Mouse (Mus musculus): ENCODE measurements at regions not wholly inside any gene's neighbourhood (a gene's known extent, or its start where the extent isn't known, plus 50 kb on each side); places are given as distances from the start of the nearest gene placed in this dataset.
"Not testable (repeated sequence)": the region's sequence is repeated elsewhere in the genome, so short reads cannot be mapped to it uniquely, and the experiment has no call there.

DNA sequence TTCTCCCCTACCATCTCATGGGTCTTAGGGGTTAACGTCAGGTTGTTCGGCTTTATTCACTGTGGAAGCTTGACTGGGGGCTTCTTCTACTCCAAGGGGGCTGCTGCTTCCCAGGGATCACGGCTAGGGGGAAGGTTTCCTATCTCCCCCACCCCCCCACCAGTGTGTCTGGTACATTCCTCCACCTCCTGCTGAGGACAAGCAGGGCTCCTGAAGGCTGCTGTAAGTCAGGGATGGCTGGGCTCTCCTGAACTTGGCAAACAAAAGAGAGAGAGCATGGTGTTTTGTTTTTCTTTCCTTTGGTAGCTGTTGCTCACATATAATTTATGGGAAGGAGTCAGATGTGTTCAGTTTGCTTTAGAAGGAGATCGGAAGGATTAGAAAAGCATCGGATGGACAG is 54.7 kb upstream of the Commd3 start:
- no peak for DNase-seq

DNA sequence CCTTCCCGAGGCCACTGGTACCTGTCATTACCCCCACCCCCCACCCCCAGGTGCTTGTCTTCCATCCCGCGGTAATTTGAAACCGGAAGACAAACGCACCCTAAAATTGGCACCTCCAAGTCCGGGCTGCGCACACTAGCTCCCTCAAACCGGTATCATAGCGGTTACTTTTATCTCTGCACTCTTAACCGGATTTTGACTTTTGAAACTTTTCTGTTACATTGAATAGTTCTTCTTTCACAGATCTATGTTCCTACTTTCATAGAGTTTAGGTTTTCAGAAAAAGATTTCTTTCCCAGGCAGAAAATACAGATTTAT is 62.4 kb upstream of the Commd3 start:
- DNase-seq: no peak

DNA sequence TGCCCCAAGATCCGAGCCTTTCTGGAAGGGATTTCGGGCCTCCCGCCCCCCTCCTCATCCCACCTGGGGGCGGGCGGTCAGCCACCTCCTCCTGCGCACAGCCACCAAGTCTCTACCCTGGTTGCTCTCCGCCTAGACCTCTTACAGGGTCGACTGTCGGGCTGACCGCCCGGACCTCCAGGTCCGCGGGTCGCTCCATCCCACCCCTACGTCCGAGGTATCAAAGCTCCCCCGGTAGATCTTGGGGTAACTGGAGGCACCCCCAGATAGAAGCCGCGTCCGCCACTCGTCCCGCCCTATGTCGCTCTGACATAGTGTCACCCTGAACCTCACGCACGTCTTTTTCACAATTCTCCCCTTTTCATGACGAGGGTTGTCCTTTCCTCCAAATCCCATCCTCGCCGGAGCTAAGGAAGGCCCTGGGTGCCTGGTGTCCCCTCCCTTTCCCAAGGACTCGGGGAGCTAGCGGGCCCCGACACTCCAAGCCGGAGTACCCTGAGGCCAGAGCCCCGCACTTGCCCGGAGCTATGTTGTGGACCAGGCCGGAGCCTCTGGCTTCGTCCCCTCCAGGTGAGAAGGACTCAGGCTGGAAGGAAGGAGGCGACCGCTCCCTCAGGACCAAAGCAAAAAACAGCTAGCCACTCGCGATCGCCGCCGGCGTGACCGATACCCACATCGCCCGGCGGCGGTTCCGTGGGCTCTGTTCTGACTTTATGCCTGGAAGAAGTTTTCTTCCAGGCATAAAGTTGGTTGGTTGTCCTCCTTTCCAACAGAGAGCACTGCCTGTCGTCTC is 62.9 kb upstream of the Commd3 start:
- DNase-seq: peak; percentile 4 to 5

DNA sequence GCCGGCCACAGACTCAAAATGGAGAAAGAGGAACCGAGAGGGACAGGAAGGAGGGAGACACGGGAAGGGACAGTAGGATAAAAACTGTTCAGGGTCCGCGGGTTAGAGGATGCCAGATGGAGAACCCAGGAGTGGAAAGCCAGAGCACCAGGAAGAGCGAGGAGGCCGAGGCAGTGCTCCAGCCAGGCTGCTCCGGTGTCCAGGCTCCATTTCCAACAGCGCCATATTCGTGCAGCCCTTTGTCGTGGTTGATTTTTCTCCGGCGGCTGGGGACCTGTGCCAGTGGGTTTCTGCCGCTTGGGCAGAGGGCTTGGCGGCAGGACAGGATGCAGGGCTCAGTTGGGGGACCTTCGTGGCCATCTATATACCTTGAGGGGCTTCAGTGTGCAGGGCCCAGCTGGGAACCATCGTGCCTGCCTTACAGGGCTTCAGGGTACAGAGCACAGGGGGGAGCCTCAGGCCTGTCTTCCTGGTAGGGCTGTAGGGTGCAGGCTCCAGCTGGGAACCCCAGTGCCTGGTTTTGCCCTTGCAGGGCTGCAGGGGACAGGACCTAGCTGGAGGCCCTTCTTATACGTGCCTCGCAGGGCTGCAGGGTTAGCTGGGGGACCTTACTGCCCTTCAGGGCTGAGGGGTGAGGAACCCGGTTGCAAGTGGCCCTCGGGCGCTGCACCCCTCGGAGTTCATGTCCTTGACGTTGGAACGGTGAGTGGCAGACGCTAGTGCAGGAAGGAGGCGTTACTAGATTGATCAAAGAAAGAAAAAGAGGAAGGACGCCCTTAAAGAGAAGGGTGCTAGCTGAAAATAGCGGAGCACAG is 63.7 kb upstream of the Commd3 start:
- peak; percentile 15 to 24 for DNase-seq

DNA sequence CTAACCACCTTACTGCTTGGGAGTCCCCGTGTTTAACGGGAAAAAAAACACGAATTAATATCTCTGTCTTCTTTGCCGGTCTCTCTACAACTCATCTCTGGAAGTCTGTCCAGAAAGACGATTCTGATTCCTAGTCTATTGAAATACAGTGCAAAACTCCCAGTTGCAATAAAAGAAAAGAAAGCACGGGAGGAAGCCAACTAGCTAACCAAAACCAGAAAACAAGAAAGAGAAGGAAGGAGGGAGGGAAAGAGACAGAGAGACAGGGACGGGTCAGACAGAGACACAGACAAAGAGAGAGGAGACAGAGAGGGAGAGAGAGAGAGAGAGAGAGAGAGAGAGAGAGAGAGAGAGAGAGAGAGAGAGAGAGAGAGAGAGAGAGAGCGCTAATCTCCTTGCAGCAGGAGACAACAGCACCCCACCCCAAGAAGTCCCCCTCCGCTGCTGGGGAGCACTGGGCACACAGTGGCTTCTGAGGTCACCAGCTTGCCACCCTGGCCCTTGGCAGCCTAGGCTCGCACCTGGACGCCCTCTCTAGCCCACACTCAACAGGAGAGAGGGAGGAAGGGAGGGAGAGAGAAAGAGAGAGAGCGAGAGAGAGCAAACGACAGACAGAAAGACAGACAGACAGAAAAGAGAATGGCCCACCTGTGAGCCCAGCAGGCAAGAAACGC is 64.5 kb upstream of the Commd3 start:
- DNase-seq: peak in 1 of 2 experiments; percentile 1

GRCm38 (mm10) chr2:18607088-18607487 is 65.1 kb upstream of the Commd3 start:
- no peak for DNase-seq

DNA sequence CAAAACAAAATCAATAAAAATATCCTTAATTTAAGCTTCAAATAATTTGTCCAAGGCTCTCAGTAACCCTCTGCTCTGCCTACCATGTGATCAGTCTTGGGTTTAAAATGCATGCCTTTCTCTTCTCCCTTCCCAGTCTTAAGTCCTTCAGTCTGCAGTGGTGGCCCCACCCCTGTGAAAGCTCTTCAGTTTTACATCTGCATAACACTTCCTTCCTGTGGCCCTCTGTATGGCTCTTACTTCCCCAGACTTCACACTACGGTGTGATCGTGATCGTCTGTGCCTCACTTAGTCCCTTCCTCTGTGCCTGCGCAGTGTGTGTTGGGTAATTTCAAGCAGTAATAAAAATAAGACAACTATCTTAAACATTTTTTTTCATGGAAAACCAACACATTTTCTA is 80.0 kb upstream of the Commd3 start:
- no peak for DNase-seq

GRCm38 (mm10) chr2:18588232-18588631 is 84.0 kb upstream of the Commd3 start:
- DNase-seq: no peak

- peak; percentile 4 to 5 for DNase-seq
These were observed 84.4 kb upstream of the Commd3 start for GRCm38 (mm10) chr2:18587746-18588231.

DNA sequence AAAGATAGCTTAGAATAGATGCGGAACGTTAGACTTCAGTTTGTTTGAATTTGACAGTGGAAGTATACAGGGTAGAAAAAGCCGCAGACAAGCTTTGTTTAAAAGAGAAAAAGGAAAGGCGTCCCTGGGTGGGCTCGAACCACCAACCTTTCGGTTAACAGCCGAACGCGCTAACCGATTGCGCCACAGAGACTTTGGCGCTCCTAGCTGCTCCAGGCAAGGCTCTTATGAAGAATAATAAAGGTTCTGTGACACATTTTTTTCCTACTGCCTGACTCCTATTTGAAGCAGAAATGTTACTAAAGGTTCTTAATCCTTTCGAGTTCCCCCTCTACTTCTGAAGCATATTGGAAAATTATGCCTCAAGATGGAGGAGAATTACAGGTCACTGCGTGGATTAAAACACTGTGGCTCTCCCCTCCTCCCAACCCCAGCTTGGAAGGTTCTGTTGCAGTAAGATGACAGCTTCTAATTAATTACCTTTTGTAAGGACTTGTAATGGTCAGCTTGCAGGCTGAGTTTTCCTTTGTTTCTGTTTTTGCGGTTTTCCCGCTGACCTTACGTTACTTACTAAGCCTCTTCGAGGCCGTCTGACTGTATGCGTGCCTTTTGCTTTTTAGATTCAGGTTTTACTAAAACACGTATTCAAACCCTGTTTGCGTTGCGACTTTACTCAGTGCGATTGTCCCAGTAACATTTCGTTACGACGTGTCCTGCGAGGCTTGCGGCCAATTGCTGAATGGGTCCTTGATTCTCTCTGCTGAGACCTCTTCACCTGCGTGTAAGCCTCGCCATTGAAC is 85.1 kb upstream of the Commd3 start:
- peak; percentile 75 to 82 for DNase-seq

DNA sequence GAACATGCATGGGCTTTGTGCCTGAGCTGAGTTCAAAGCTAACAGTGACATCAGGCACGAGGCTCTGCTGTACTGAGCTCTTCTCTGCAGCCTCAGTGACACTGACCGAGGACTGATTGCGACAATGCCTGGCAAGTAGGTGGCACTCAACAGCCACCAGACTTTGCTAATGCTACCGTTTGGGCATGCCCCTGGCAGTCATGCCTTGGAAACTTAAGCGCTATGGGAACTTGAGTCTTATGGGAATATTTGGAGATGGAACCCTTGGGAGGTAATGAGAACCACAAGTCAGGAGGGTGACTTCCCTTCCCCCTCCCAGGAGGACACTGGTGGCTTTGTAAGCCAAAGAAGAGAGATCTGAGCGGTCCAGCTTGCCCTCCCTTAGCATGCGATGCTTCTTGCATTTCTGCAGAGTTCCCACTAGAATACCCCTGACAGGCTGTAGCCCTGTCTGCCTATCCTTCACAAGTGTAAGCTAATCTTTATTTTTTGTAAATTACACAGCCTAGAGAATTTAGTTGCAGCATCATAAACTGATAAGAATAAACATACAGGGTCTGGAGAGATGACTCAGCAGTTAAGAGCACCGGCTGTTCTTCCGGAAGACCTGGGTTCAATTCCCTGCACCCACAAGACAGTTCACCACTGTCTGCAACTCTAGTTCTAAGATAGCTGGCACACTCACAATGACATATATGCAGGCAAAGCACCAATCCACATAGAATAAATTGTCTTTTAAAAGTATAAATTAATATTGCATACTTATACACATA is 86.4 kb upstream of the Commd3 start:
- DNase-seq: no peak

DNA sequence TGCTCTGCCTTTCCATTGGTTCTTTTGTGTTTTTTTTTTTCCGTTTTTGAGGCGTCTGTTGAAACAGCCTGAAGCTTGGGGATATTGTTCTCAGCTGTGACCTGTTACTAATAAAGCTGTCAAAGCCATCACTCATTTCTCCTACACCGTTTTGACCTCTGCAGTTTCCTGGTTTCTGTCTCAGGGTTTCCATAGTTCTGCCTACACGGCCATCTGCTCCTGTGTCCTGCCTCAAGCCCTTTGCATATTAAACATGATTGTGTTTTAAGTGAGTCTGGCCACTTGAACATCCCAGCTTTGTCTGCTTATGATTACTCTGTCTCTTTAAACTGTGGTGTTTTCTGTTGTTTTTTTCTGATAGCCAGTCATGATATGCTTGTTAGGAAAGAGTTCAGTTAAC is 114.1 kb upstream of the Commd3 start:
- no peak for DNase-seq

- DNase-seq: no peak
These were observed 124.1 kb upstream of the Commd3 start for GRCm38 (mm10) chr2:18547964-18548643.

DNA sequence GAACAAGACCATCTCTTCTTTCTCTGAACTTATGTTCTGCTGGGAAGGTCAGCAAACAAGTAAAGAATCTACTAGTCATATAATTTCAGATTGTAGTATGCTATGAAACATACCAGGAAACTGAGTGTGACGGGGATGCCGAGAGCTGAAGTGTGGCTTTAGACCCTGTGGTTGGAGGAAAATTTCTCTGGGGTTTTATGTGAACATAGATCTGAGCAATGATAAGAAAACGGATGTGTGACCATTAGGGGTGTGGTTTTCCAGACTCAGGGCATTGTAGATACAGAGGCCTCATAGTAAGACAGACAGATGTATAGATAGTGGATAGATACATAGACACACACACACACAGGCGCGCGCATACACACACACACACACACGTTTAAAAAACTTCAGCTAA is 131.8 kb upstream of the Dnajc1 start:
- no peak for DNase-seq

- DNase-seq: no peak
These were observed 131.3 kb upstream of the Dnajc1 start for GRCm38 (mm10) chr2:18523911-18524310.

DNA sequence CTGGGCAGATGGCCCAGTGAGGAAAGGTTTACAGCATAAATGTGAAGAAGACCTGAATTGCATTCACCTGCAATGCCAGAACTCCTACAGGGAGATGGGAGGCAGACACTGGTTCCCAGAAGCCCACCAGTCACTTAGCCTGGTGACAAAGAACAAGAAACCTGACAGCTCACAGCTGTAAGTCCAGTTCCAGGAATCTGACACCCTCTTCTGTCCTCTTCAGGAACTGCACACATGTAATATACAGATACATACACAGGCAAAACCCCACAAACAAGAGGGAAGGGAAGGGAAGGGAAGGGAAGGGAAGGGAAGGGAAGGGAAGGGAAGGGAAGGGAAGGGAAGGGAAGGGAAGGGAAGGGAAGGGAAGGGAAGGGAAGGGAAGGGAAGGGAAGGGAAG is 120.8 kb upstream of the Dnajc1 start:
- no peak for DNase-seq

DNA sequence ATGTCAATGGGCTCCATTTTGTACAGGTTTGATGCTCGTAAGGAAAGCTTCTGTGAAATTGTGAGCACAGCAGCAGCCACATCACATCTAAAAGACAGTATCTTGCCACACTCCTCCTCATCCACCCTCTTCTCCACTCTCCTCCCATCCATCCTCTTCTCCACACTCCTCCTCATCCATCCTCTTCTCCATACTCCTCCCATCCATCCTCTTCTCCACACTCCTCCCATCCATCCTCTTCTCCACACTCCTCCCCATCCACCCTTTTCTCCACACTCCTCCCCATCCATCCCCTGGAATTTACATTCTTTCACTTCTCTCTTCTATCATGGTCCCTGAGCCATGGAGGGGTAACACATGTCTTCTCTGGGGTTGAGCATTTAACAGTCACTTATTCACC is 116.7 kb upstream of the Dnajc1 start:
- no peak for DNase-seq

DNA sequence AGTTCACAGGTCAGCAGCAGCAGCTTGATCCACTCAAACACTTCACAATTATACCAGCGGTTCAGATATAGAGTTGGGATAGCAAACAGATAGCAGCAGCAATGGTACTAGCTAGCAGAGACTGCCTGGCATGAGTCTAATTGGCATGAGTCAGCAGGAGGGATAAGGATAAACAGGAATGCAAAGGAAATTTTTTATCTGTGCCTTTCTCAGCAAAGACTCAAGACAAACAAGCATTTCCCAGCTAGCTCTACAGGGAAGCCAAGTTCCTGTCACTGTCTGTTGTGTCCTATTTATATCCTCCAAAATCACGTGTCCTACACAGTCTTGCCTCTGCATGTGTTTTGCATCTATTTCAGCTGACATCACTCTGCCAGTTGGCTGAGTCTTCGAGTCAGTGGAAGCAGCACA is 80.7 kb upstream of the Dnajc1 start:
- peak in 1 of 2 experiments; percentile 11 for DNase-seq

DNA sequence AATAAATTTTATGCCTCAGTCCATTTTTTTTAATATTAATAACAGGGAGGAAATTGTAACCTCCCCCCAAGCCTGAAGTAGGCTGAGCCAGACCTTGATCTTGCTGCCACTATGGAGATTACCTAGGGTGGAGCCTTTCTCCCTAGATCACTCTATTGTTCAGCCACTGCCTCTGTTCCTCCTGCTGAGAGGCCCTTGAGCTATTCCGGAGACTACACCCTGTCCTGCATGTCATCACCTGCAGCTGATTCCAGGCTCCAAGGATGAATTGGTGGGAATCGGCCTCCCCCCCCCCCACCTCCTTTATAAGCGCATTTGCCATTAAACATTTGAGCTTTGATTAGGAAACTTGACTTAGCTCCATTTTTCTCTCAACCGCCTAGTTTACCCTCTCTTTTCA is 68.3 kb upstream of the Dnajc1 start:
- DNase-seq: no peak

GRCm38 (mm10) chr2:18460281-18460680 is 67.7 kb upstream of the Dnajc1 start:
- DNase-seq: not testable (repeated sequence)

GRCm38 (mm10) chr2:18453426-18453825 is 60.8 kb upstream of the Dnajc1 start:
- DNase-seq: not testable (repeated sequence)

Measured in lung, adult 18-20 months (tissue).